Mouse (Mus musculus) lung, postnatal 0 days (tissue): Measurements from ENCODE around the gene Rab7b. TPM values are rescaled to one million over a fixed set of nuclear protein-coding genes. Genes with fewer than 3 reads are reported as not detected.

ENCODE experiments used
- ATAC-seq: fragments of 200-750 bp; cut with Nextera tagmentation; 2 replicates; pipeline ENCODE4 v1.8.0; 2017; ENCODE audit warnings: moderate library complexity
- DNase-seq: peaks from one replicate; pipeline ENCODE4 v3.0.0-alpha.2; 2016; ENCODE audit warnings: low spot score
- H3K27ac ChIP-seq: fragments of 300-500 bp; sonication (generic); 2 replicates; pipeline ENCODE4 v1.5.1; 2014; ENCODE audit warnings: antibody characterized with exemption, mild to moderate bottlenecking, low read length, mixed read lengths
- H3K27me3 ChIP-seq: fragments of 300-500 bp; sonication (generic); replicated peaks from 2 replicates; pipeline ENCODE4 v1.6.1; 2014; ENCODE audit warnings: low read length, mixed read lengths; ENCODE audit not compliant: insufficient read depth
- H3K36me3 ChIP-seq: fragments of 300-500 bp; sonication (generic); 2 replicates; pipeline ENCODE4 v1.6.1; 2014; ENCODE audit warnings: low read length, mixed read lengths; ENCODE audit not compliant: insufficient read depth
- H3K4me1 ChIP-seq: fragments of 300-500 bp; sonication (generic); 2 replicates; pipeline ENCODE4 v1.6.1; 2014; ENCODE audit warnings: antibody characterized with exemption, low read depth, low read length, mixed read lengths; ENCODE audit not compliant: insufficient read depth
- H3K4me2 ChIP-seq: fragments of 300-500 bp; sonication (generic); replicated peaks from 2 replicates; pipeline ENCODE4 v1.6.1; 2014; ENCODE audit warnings: low read depth, mild to moderate bottlenecking, low read length, moderate library complexity, mixed read lengths
- H3K4me3 ChIP-seq: fragments of 300-500 bp; sonication (generic); 2 replicates; pipeline ENCODE4 v1.5.1; 2014; ENCODE audit warnings: low read depth, low read length
- H3K9ac ChIP-seq: fragments of 300-500 bp; sonication (generic); replicated peaks from 2 replicates; pipeline ENCODE4 v1.6.1; 2014; ENCODE audit warnings: low read depth, mild to moderate bottlenecking
- H3K9me3 ChIP-seq: fragments of 300-500 bp; sonication (generic); 2 replicates; pipeline ENCODE4 v1.6.1; 2016; ENCODE audit warnings: low read length, mixed read lengths
- CTCF ChIP-seq: IDR thresholded peaks from 2 replicates; pipeline ENCODE4 v1.5.1; 2016; ENCODE audit warnings: antibody characterized with exemption, mild to moderate bottlenecking
- EP300 ChIP-seq: IDR thresholded peaks from 2 replicates; pipeline ENCODE4 v1.6.1; 2016; ENCODE audit warnings: antibody characterized with exemption, mild to moderate bottlenecking, control low read depth
- WGBS: fragments of 180-500 bp; shearing (Covaris S2); extraction: QIAGEN DNeasy Blood & Tissue Kit; methylation state at CpG from one replicate; pipeline ENCODE4 v1.1.7; 2014; 5-methylcytosine and 5-hydroxymethylcytosine counted together
- polyA plus RNA-seq: library from polyadenylated mRNA; unstranded; fragments of >200 nt; fragmentation: Nextera tagmentation; extraction: Ambion mirVana; gene quantifications from 2 replicates; pipeline ENCODE4 v1.2.1, GENCODE M21; 2015

Gene Rab7b
- polyA plus RNA-seq, 1 experiment from 2014 or later: 4.0 TPM

GRCm38 (mm10) chr1:131712386-131712785 lies 23.9 kb downstream of the Rab7b start:
- H3K9me3 ChIP-seq: no peaks in the 10 kb centered on the region
- H3K9ac ChIP-seq: no peak overlapping the region
- WGBS: 21% methylated on average over 2 of the region's 2 CpGs
- DNase-seq (peak; percentile 95), ATAC-seq (peak; percentile 83)
- H3K36me3 ChIP-seq: no peaks in the 10 kb centered on the region
- TF ChIP-seq EP300: peak; percentile 70
- peak; percentile 86 for TF ChIP-seq CTCF
- H3K4me1 ChIP-seq: no peaks in the 10 kb centered on the region
- H3K4me2 ChIP-seq: no peak overlapping the region
- no peak overlapping the region for H3K4me3 ChIP-seq
- H3K27ac ChIP-seq: no peak overlapping the region
- no peaks in the 10 kb centered on the region for H3K27me3 ChIP-seq

GRCm38 (mm10) chr1:131714388-131715337 lies 26.2 kb downstream of the Rab7b start:
- no peaks in the 10 kb centered on the region for H3K9me3 ChIP-seq
- ATAC-seq (no peak), DNase-seq (no peak)
- no peak overlapping the region for H3K27ac ChIP-seq
- H3K27me3 ChIP-seq: no peaks in the 10 kb centered on the region
- TF ChIP-seq CTCF (peak; percentile 27; the same call in 1 of the 2 replicates), EP300 (no peak)
- no peaks in the 10 kb centered on the region for H3K36me3 ChIP-seq
- 66% methylated on average over 20 of the region's 20 CpGs for WGBS
- no peak overlapping the region for H3K4me3 ChIP-seq
- no peak overlapping the region for H3K4me2 ChIP-seq
- H3K4me1 ChIP-seq: no peaks in the 10 kb centered on the region
- no peak overlapping the region for H3K9ac ChIP-seq

- WGBS: 78% methylated on average over 16 of the region's 16 CpGs
- DNase-seq (no peak), ATAC-seq (no peak)
- no peak overlapping the region for H3K9ac ChIP-seq
- TF ChIP-seq CTCF (no peak), EP300 (no peak)
- no peak overlapping the region for H3K4me2 ChIP-seq
- no peak overlapping the region for H3K4me3 ChIP-seq
- H3K4me1 ChIP-seq: no peaks in the 10 kb centered on the region
- H3K27me3 ChIP-seq: no peaks in the 10 kb centered on the region
- H3K9me3 ChIP-seq: no peaks in the 10 kb centered on the region
- H3K36me3 ChIP-seq: no peaks in the 10 kb centered on the region
- H3K27ac ChIP-seq: no peak overlapping the region
Measured at GRCm38 (mm10) chr1:131718952-131719694, 30.6 kb downstream of the Rab7b start.

GRCm38 (mm10) chr1:131721989-131722388 lies 33.5 kb downstream of the Rab7b start:
- no peak for DNase-seq
- H3K27me3 ChIP-seq: no peaks in the 10 kb centered on the region
- H3K27ac ChIP-seq: no peak overlapping the region
- ATAC-seq: no peak
- no peaks in the 10 kb centered on the region for H3K36me3 ChIP-seq
- no peaks in the 10 kb centered on the region for H3K9me3 ChIP-seq
- 48% methylated on average over 3 of the region's 3 CpGs for WGBS
- no peak overlapping the region for H3K9ac ChIP-seq
- no peaks in the 10 kb centered on the region for H3K4me1 ChIP-seq
- no peak overlapping the region for H3K4me3 ChIP-seq
- H3K4me2 ChIP-seq: no peak overlapping the region
- TF ChIP-seq EP300 (no peak), CTCF (no peak)

GRCm38 (mm10) chr1:131723549-131723948 lies 35.1 kb downstream of the Rab7b start:
- no peak for TF ChIP-seq EP300
- H3K9ac ChIP-seq: no peak overlapping the region
- ATAC-seq: no peak
- no peak overlapping the region for H3K27ac ChIP-seq
- H3K36me3 ChIP-seq: no peaks in the 10 kb centered on the region
- H3K4me3 ChIP-seq: no peak overlapping the region
- H3K27me3 ChIP-seq: no peaks in the 10 kb centered on the region
- no peaks in the 10 kb centered on the region for H3K4me1 ChIP-seq
- no peak for DNase-seq
- no peaks in the 10 kb centered on the region for H3K9me3 ChIP-seq
- H3K4me2 ChIP-seq: no peak overlapping the region
- WGBS: 74% methylated on average over 4 of the region's 4 CpGs

- Histone ChIP-seq H3K4me1 (no peaks in the 10 kb centered on the region), H3K4me2 (no peak overlapping the region), H3K4me3 (no peak overlapping the region), H3K27ac (no peak overlapping the region), H3K27me3 (no peaks in the 10 kb centered on the region), H3K9me3 (no peaks in the 10 kb centered on the region), H3K36me3 (no peaks in the 10 kb centered on the region), H3K9ac (no peak overlapping the region)
- ATAC-seq: peak; percentile 37; the same call in 1 of the 2 replicates
- TF ChIP-seq CTCF (no peak), EP300 (no peak)
- no peak for DNase-seq
- whole genome bisulfite sequencing: 17% methylated on average over 6 of the region's 6 CpGs
Measured at GRCm38 (mm10) chr1:131726586-131726985, 38.1 kb downstream of the Rab7b start.
